Mouse (Mus musculus) forebrain, embryonic 11.5 days (tissue): Measurements from ENCODE around the gene C87414. TPM values are rescaled to one million over a fixed set of nuclear protein-coding genes. Genes with fewer than 3 reads are reported as not detected.
"Not testable (repeated sequence)": the region's sequence is repeated elsewhere in the genome, so short reads cannot be mapped to it uniquely, and the experiment has no call there.

ENCODE experiments used
- ATAC-seq: fragments of 200-750 bp; cut with Nextera tagmentation; replicated peaks from 2 replicates; pipeline ENCODE4 v1.8.0; 2017; ENCODE audit warnings: moderate TSS enrichment; ENCODE audit not compliant: low FRiP score
- DNase-seq: peaks from one replicate; pipeline ENCODE4 v3.0.0-alpha.2; 2017; ENCODE audit warnings: low spot score
- H3K27ac ChIP-seq: fragments of 300-500 bp; sonication (generic); 2 replicates; pipeline ENCODE4 v1.5.1; 2014; ENCODE audit warnings: low read depth, low read length
- H3K27me3 ChIP-seq: fragments of 300-500 bp; sonication (generic); 2 replicates; pipeline ENCODE4 v1.6.1; 2014; ENCODE audit warnings: mild to moderate bottlenecking, low read length, mixed read lengths; ENCODE audit not compliant: control insufficient read depth, insufficient read depth
- H3K36me3 ChIP-seq: fragments of 300-500 bp; sonication (generic); 2 replicates; pipeline ENCODE4 v1.6.1; 2014; ENCODE audit warnings: mild to moderate bottlenecking, low read length, moderate library complexity, mixed read lengths; ENCODE audit not compliant: control insufficient read depth, insufficient read depth
- H3K4me1 ChIP-seq: fragments of 300-500 bp; sonication (generic); replicated peaks from 2 replicates; pipeline ENCODE4 v1.6.1; 2014; ENCODE audit warnings: low read length, mixed read lengths; ENCODE audit not compliant: control insufficient read depth, insufficient read depth
- H3K4me2 ChIP-seq: fragments of 300-500 bp; sonication (generic); 2 replicates; pipeline ENCODE4 v1.6.1; 2014; ENCODE audit warnings: low read depth, mild to moderate bottlenecking, low read length, moderate library complexity, mixed read lengths; ENCODE audit not compliant: severe bottlenecking
- H3K4me3 ChIP-seq: fragments of 300-500 bp; sonication (generic); 2 replicates; pipeline ENCODE4 v1.5.1; 2014; ENCODE audit warnings: low read depth, low read length
- H3K9ac ChIP-seq: fragments of 300-500 bp; sonication (generic); 2 replicates; pipeline ENCODE4 v1.6.1; 2014; ENCODE audit warnings: low read length
- H3K9me3 ChIP-seq: fragments of 300-500 bp; sonication (generic); 2 replicates; pipeline ENCODE4 v1.6.1; 2016; ENCODE audit warnings: low read length, mixed read lengths; ENCODE audit not compliant: control insufficient read depth
- WGBS: fragments of 180-500 bp; shearing (Covaris S2); extraction: QIAGEN DNeasy Blood & Tissue Kit; methylation state at CpG from one replicate; pipeline ENCODE4 v1.1.7; 2014; 5-methylcytosine and 5-hydroxymethylcytosine counted together
- polyA plus RNA-seq: library from polyadenylated mRNA; unstranded; fragments of >200 nt; fragmentation: Nextera tagmentation; extraction: Ambion mirVana; gene quantifications from 2 replicates; pipeline ENCODE4 v1.2.1, GENCODE M21; 2014

Gene C87414
- polyA plus RNA-seq: not detected in 2 replicates

DNA sequence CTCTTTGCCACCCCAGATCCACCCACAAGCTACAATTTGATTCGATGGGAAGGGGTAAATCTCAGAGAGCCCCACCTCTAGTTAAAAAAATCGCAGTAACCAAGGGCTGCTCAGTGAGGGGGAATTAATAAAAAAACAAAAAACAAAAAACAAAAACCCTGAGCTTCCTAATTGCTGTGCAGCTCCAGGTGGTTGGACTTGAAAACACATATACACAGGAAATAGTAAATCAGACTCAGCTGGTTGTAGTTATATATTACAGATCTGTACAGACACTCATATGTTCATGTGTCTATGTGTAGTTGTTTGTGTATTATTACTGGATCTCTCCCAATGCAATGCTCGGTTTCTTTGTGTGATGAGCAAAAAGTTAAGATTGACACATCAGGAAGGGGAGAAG, at the start of gene C87414:
Gene C87414, minus strand, starts transcription at position 101 of the 400 bp plus-strand sequence.
- WGBS: no CpG with 5 or more reads among the region's 3 CpGs

DNA sequence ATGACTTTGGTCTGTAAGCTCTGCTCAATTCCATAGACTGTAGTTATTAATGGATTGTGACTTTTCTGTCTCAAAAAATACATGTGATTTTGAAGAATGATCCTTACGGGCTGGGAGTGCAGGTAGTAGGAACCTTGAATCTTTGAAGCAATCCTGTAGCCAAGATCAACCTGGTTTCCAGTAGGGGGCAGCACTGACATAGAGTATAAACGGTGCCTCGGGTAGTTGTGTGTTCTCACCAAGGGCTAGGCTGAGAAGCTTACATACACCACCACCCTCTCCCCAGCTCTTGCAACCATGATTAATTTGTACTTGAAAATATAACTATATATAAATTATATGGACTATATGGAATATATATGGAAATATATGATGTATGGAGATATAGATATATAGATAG, 13.3 kb upstream of the C87414 start:
- DNase-seq, H3K4me3 ChIP-seq, H3K4me2 ChIP-seq, H3K4me1 ChIP-seq, ATAC-seq, H3K27me3 ChIP-seq, H3K9ac ChIP-seq, H3K27ac ChIP-seq, H3K9me3 ChIP-seq, H3K36me3 ChIP-seq: not testable (repeated sequence)
- WGBS: 77% methylated on average over 3 of the region's 3 CpGs

More for the DNA sequence above, at the start of gene C87414:
- DNase-seq, ATAC-seq, H3K36me3 ChIP-seq, H3K4me1 ChIP-seq, H3K27me3 ChIP-seq, H3K4me3 ChIP-seq, H3K4me2 ChIP-seq, H3K27ac ChIP-seq, H3K9ac ChIP-seq, H3K9me3 ChIP-seq: not testable (repeated sequence)

Other genes starting within 250 kb of the C87414 start
- not detected in 2 replicates for gene Gm16427, start 131.4 kb downstream of the C87414 start, polyA plus RNA-seq
- not detected in 2 replicates for gene Gm7792, start 172.2 kb upstream of the C87414 start, polyA plus RNA-seq